In the genomic region with DNA sequence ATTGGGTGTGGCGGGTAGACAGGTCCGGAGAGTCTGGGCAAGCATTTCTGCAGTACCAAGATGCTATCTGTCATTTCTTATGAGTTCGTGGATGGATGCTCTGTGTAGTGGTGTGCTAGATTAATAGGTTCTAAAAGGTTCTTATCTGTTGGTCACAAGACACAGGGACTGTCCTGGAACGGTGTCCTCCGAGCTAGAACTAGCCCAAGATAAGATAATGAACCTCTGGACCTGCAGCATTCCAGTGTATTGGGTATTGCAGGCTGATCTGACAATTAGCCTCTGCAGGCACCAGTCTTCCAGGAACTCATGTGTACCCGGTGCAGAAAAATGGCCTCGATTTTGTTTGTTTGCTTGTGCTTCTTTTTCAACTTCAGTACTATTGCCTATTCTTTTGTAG, we compare ENCODE assay signal across 33 mouse cellular contexts. TPM values are rescaled to one million over a fixed set of nuclear protein-coding genes. Genes with fewer than 3 reads are reported as not detected.
DNase-seq lines count a peak whose midpoint lies in the region; ATAC-seq and TF ChIP-seq lines count a peak whose summit lies in the region.
"Had no signal": no experiment of that assay in that cellular context is flagged by ENCODE, and none has a peak within 500 bp of the region (broad histone marks: within the 10 kb centered on the region; RNA-seq: fewer than 3 reads in every experiment).

No protein-coding gene starts in this region.

- H3K4me2 ChIP-seq in heart, embryonic 13.5 days = peak overlapping the region; percentile 73
- H3K4me2 ChIP-seq in intestine, embryonic 16.5 days (ENCODE audit: low read depth, low read length) = no peak overlapping the region
- no peak overlapping the region for H3K4me2 ChIP-seq in intestine, embryonic 15.5 days (replicated peaks)
- no peak overlapping the region for H3K4me2 ChIP-seq in intestine, postnatal 0 days (replicated peaks; ENCODE audit: low read depth)

- no peaks in the 10 kb centered on the region for H3K9me3 ChIP-seq in heart, embryonic 13.5 days
- no peaks in the 10 kb centered on the region for H3K9me3 ChIP-seq in intestine, embryonic 16.5 days (ENCODE audit: control insufficient read depth, low read length)
- H3K9me3 ChIP-seq in intestine, embryonic 15.5 days = no peaks in the 10 kb centered on the region
- H3K9me3 ChIP-seq in ES-Bruce4 (replicated peaks; ENCODE audit: control insufficient read depth, insufficient read depth, low read length, poor library complexity, severe bottlenecking) = no peaks in the 10 kb centered on the region
- H3K9me3 ChIP-seq in intestine, postnatal 0 days (ENCODE audit: control insufficient read depth) = no peaks in the 10 kb centered on the region
- H3K9me3 ChIP-seq: embryonic facial prominence, embryonic 13.5 days; forebrain, embryonic 12.5 days; forebrain, embryonic 15.5 days; hindbrain, embryonic 12.5 days; hindbrain, embryonic 15.5 days had no signal

- no peak overlapping the region for H3K4me3 ChIP-seq in heart, embryonic 13.5 days
- no peak overlapping the region for H3K4me3 ChIP-seq in intestine, embryonic 16.5 days (ENCODE audit: low read length)
- H3K4me3 ChIP-seq in intestine, embryonic 15.5 days (replicated peaks) = no peak overlapping the region
- peak overlapping the region; percentile 96 for H3K4me3 ChIP-seq in ES-Bruce4 (ENCODE audit: low read depth, low read length)
- H3K4me3 ChIP-seq in intestine, postnatal 0 days (ENCODE audit: low read depth, low read length) = no peak overlapping the region
- H3K4me3 ChIP-seq: erythroblast, embryonic 14.5 days; forebrain, embryonic 15.5 days; heart, adult 2 months had no signal

- no peak for ATAC-seq in heart, embryonic 13.5 days (ENCODE audit: extremely low read depth, insufficient number of reproducible peaks, low FRiP score, low TSS enrichment)
- peak; percentile 47; the same call in 1 of the 2 replicates for ATAC-seq in intestine, embryonic 16.5 days
- ATAC-seq in intestine, embryonic 15.5 days = no peak
- ATAC-seq in intestine, postnatal 0 days = peak; percentile 45; the same call in 1 of the 2 replicates
- ATAC-seq: forebrain, embryonic 15.5 days; Patski had no signal

- H3K27ac ChIP-seq in heart, embryonic 13.5 days (replicated peaks) = no peak overlapping the region
- H3K27ac ChIP-seq in intestine, embryonic 16.5 days (ENCODE audit: low read length) = no peak overlapping the region
- no peak overlapping the region for H3K27ac ChIP-seq in intestine, embryonic 15.5 days
- H3K27ac ChIP-seq in ES-Bruce4 (ENCODE audit: insufficient read depth, low read length) = peak overlapping the region; percentile 98
- H3K27ac ChIP-seq in intestine, postnatal 0 days (ENCODE audit: low read depth, low read length) = no peak overlapping the region
- H3K27ac ChIP-seq: embryonic facial prominence, embryonic 10.5 days; embryonic facial prominence, embryonic 13.5 days; forebrain, embryonic 12.5 days; forebrain, embryonic 15.5 days; heart, adult 2 months; hindbrain, embryonic 12.5 days; hindbrain, embryonic 15.5 days had no signal

- no peak for TF ChIP-seq EP300 in ES-Bruce4 (IDR thresholded peaks at IDR 0.05; ENCODE audit: insufficient read depth, low read depth, low read length)

- H3K27me3 ChIP-seq in heart, embryonic 13.5 days (replicated peaks) = peaks cover 29% of the 10 kb centered on the region
- H3K27me3 ChIP-seq in intestine, embryonic 16.5 days (replicated peaks; ENCODE audit: control insufficient read depth, insufficient read depth, low read length) = 0 out of 2 replicates have a peak, but pooled peaks cover 4% of the 10 kb centered on the region
- H3K27me3 ChIP-seq in intestine, embryonic 15.5 days (replicated peaks) = peaks cover 4% of the 10 kb centered on the region; the same call in 1 of the 2 replicates
- H3K27me3 ChIP-seq in ES-Bruce4 (ENCODE audit: control insufficient read depth, insufficient read depth, low read length, poor library complexity, severe bottlenecking) = no peaks in the 10 kb centered on the region
- H3K27me3 ChIP-seq in intestine, postnatal 0 days (replicated peaks; ENCODE audit: control insufficient read depth, insufficient read depth, low read length) = peaks cover 12% of the 10 kb centered on the region; the same call in 1 of the 2 replicates
- H3K27me3 ChIP-seq: CH12.LX, Patski had no signal

- H3K9ac ChIP-seq in heart, embryonic 13.5 days = no peak overlapping the region
- H3K9ac ChIP-seq in intestine, embryonic 16.5 days (ENCODE audit: low read depth, low read length) = no peak overlapping the region
- H3K9ac ChIP-seq in intestine, embryonic 15.5 days = no peak overlapping the region
- H3K9ac ChIP-seq in ES-Bruce4 (ENCODE audit: low read depth, poor library complexity, severe bottlenecking) = peak overlapping the region; percentile 73
- H3K9ac ChIP-seq in intestine, postnatal 0 days (ENCODE audit: low read depth, low read length) = no peak overlapping the region
- H3K9ac ChIP-seq: embryonic facial prominence, embryonic 13.5 days; forebrain, embryonic 12.5 days; forebrain, embryonic 15.5 days; hindbrain, embryonic 12.5 days; hindbrain, embryonic 15.5 days had no signal

- H3K36me3 ChIP-seq in heart, embryonic 13.5 days = no peaks in the 10 kb centered on the region
- H3K36me3 ChIP-seq in intestine, embryonic 16.5 days (ENCODE audit: control insufficient read depth, insufficient read depth, low read length) = no peaks in the 10 kb centered on the region
- H3K36me3 ChIP-seq in intestine, embryonic 15.5 days = no peaks in the 10 kb centered on the region
- H3K36me3 ChIP-seq in ES-Bruce4 (ENCODE audit: control insufficient read depth, insufficient read depth, low read length, poor library complexity, severe bottlenecking) = peaks cover 31% of the 10 kb centered on the region
- no peaks in the 10 kb centered on the region for H3K36me3 ChIP-seq in intestine, postnatal 0 days (ENCODE audit: control insufficient read depth, insufficient read depth)
- H3K36me3 ChIP-seq: embryonic facial prominence, embryonic 10.5 days; embryonic facial prominence, embryonic 13.5 days; forebrain, embryonic 12.5 days; forebrain, embryonic 15.5 days; G1E; hindbrain, embryonic 12.5 days; hindbrain, embryonic 15.5 days had no signal

- intact Hi-C loops in heart, postnatal 25 days (cut with DNase I) = no loop called here
- intact Hi-C loops in left cerebral cortex, postnatal 36 days (cut with DNase I) = no loop called here

- TF ChIP-seq POLR2A in ES-Bruce4 (IDR thresholded peaks at IDR 0.05; ENCODE audit: insufficient read depth, low read length) = no peak

- WGBS in heart, embryonic 13.5 days = 37% methylated on average over 7 of the region's 7 CpGs
- whole genome bisulfite sequencing in intestine, embryonic 16.5 days = 48% methylated on average over 7 of the region's 7 CpGs
- WGBS in intestine, embryonic 15.5 days = 53% methylated on average over 7 of the region's 7 CpGs
- WGBS in intestine, postnatal 0 days = 33% methylated on average over 7 of the region's 7 CpGs

- no peak for DNase-seq in heart, postnatal 25 days (ENCODE audit: low spot score)
- no peak for DNase-seq in left cerebral cortex, postnatal 36 days (ENCODE audit: low spot score in 2 of 2)
- DNase-seq in adrenal gland, adult 18-20 months (ENCODE audit: low spot score in 2 of 2) = no peak
- DNase-seq: adrenal gland, adult 8-10 months; adrenal gland, postnatal 25 days; B cell, adult 2 months; cerebellum, adult 11-12 months; cerebellum, adult 8-10 months; cerebellum, postnatal 10 days; cerebellum, postnatal 36 days; embryo, embryonic 11 days; gastrocnemius, postnatal 25 days; heart, adult 2 months; heart, postnatal 10 days; kidney, adult 2 months had no signal

- no peak for TF ChIP-seq CTCF in ES-Bruce4 (IDR thresholded peaks at IDR 0.05; ENCODE audit: low read depth, low read length)
- TF ChIP-seq CTCF in intestine, postnatal 0 days (IDR thresholded peaks at IDR 0.05; ENCODE audit: low read depth) = no peak

- peaks cover 25% of the 10 kb centered on the region for H3K4me1 ChIP-seq in heart, embryonic 13.5 days
- H3K4me1 ChIP-seq in intestine, embryonic 16.5 days (ENCODE audit: control insufficient read depth, insufficient read depth, low read length) = peaks cover 11% of the 10 kb centered on the region
- H3K4me1 ChIP-seq in intestine, embryonic 15.5 days (replicated peaks) = 0 out of 2 replicates have a peak, but pooled peaks cover 3% of the 10 kb centered on the region
- no peaks in the 10 kb centered on the region for H3K4me1 ChIP-seq in ES-Bruce4 (ENCODE audit: control insufficient read depth, insufficient read depth, low read length)
- H3K4me1 ChIP-seq in intestine, postnatal 0 days (replicated peaks; ENCODE audit: control insufficient read depth, insufficient read depth, low read length) = no peaks in the 10 kb centered on the region

RNA-seq across cellular contexts. Expression of a gene that starts 2.2 kb away (rescaled TPM):
- 0.14 and 0.24 TPM in 2 replicates for polyA plus RNA-seq in heart, embryonic 13.5 days (2015; fragmentation: Nextera tagmentation; extraction: Ambion mirVana)
- total RNA-seq in heart, postnatal 25 days (2021) = not detected
- 0.10 and 0.24 TPM in 2 replicates for polyA plus RNA-seq in intestine, embryonic 16.5 days (2015; fragmentation: Nextera tagmentation; extraction: Ambion mirVana)
- polyA plus RNA-seq in intestine, embryonic 15.5 days (2015; fragmentation: Nextera tagmentation; extraction: Ambion mirVana) = 0.35 and 0.43 TPM in 2 replicates
- 236 and 254 TPM in 2 replicates for polyA plus RNA-seq in ES-Bruce4 (2011; ENCODE audit: insufficient read depth, insufficient read length, low read depth, missing spikeins)
- polyA plus RNA-seq in intestine, postnatal 0 days (2015; fragmentation: Nextera tagmentation; extraction: Ambion mirVana) = not detected in 2 replicates
- not detected for total RNA-seq in left cerebral cortex, postnatal 36 days (2021)
- total RNA-seq in adrenal gland, adult 18-20 months (2021) = not detected
- total RNA-seq: adrenal gland, postnatal 25 days; CH12.LX; gastrocnemius, adult 8-10 months; gastrocnemius, postnatal 25 days; heart, postnatal 10 days; hematopoietic stem cell, adult 5-6 weeks had no signal
- polyA plus RNA-seq: erythroblast, embryonic 14.5 days; forebrain, embryonic 15.5 days; G1E; gonadal fat pad, adult 2 months; heart, adult 2 months; kidney, adult 2 months; Patski had no signal

Comparison
In these comparisons a context has a peak if more than half of its experiments do, and no peak if none do; other contexts are left out.
1. ATAC-seq: peak in intestine, embryonic 16.5 days (single experiment) and intestine, postnatal 0 days (single experiment); none in heart, embryonic 13.5 days (single experiment) and intestine, embryonic 15.5 days (single experiment).
2. RNA of a gene that starts 2.2 kb away (polyA plus RNA-seq): 236 to 254 TPM in ES-Bruce4; 0.35 to 0.43 TPM in intestine, embryonic 15.5 days, 0.14 to 0.24 TPM in heart, embryonic 13.5 days, 0.10 to 0.24 TPM in intestine, embryonic 16.5 days and not detected in intestine, postnatal 0 days; every median in the first group is over 100 times any median in the second.